23 mouse cellular contexts compared by ENCODE assay signal in the genomic region with DNA sequence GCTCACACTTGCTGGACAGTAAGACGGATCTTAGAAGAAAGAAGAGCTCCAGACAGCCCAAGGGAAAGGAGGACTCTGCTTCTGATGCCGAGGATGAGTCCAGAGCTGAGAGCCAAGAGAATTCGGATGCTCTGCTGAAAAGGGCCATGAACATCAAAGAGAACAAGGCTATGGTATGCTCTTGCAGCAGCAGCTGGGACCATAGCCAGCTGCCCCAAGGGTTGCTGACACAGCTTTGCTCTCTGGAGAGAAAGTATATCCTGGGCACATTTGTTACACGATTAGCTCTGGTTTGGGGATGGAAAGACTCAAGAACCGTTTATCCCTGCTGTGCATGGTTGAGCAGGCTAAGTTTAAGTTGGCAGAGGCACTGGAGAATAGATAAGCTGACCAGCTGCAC.
DNase-seq lines count a peak whose midpoint lies in the region; ATAC-seq and TF ChIP-seq lines count a peak whose summit lies in the region.
"Had no signal": no experiment of that assay in that cellular context is flagged by ENCODE, and none has a peak within 500 bp of the region (broad histone marks: within the 10 kb centered on the region; RNA-seq: fewer than 3 reads in every experiment).

No protein-coding gene starts in this region.

- no peak overlapping the region for H3K4me3 ChIP-seq in midbrain, postnatal 0 days (ENCODE audit: low read depth, low read length)
- no peak overlapping the region for H3K4me3 ChIP-seq in midbrain, embryonic 10.5 days
- H3K4me3 ChIP-seq: gastrocnemius, adult 2 months; heart, embryonic 10.5 days; hindbrain, embryonic 15.5 days; intestine, embryonic 15.5 days; layer of hippocampus, adult 2 months had no signal

- no peaks in the 10 kb centered on the region for H3K4me1 ChIP-seq in midbrain, postnatal 0 days (ENCODE audit: insufficient read depth, low read length)
- H3K4me1 ChIP-seq in midbrain, embryonic 10.5 days = no peaks in the 10 kb centered on the region
- H3K4me1 ChIP-seq: heart, embryonic 10.5 days; hindbrain, embryonic 15.5 days; intestine, embryonic 15.5 days had no signal

- H3K27ac ChIP-seq in midbrain, postnatal 0 days (ENCODE audit: low read depth, low read length) = no peak overlapping the region
- no peak overlapping the region for H3K27ac ChIP-seq in midbrain, embryonic 10.5 days (replicated peaks)
- H3K27ac ChIP-seq: gastrocnemius, adult 2 months; heart, embryonic 10.5 days; hindbrain, embryonic 15.5 days; intestine, embryonic 15.5 days; layer of hippocampus, adult 2 months; stomach, postnatal 0 days had no signal

- H3K9me3 ChIP-seq in midbrain, postnatal 0 days (ENCODE audit: low read length) = no peaks in the 10 kb centered on the region
- peaks cover 16% of the 10 kb centered on the region for H3K9me3 ChIP-seq in midbrain, embryonic 10.5 days (replicated peaks)
- H3K9me3 ChIP-seq: heart, embryonic 10.5 days; hindbrain, embryonic 15.5 days; intestine, embryonic 15.5 days had no signal

- ATAC-seq in midbrain, postnatal 0 days (ENCODE audit: low FRiP score) = no peak
- no peak for ATAC-seq in megakaryocyte-erythroid progenitor cell, adult 5-6 weeks (replicated peaks; ENCODE audit: low FRiP score, low TSS enrichment, poor library complexity, severe bottlenecking)
- ATAC-seq: forebrain, embryonic 14.5 days; intestine, embryonic 15.5 days had no signal

- H3K4me2 ChIP-seq in midbrain, postnatal 0 days (ENCODE audit: low read depth, low read length, poor library complexity, severe bottlenecking) = no peak overlapping the region
- H3K4me2 ChIP-seq: hindbrain, embryonic 15.5 days; intestine, embryonic 15.5 days had no signal

- no peak overlapping the region for H3K9ac ChIP-seq in midbrain, postnatal 0 days (replicated peaks; ENCODE audit: low read length, poor library complexity, severe bottlenecking)
- H3K9ac ChIP-seq: hindbrain, embryonic 15.5 days; intestine, embryonic 15.5 days had no signal

- TF ChIP-seq CTCF in midbrain, postnatal 0 days (IDR thresholded peaks at IDR 0.05) = no peak

- no peaks in the 10 kb centered on the region for H3K27me3 ChIP-seq in midbrain, postnatal 0 days (ENCODE audit: insufficient read depth, low read length)
- no peaks in the 10 kb centered on the region for H3K27me3 ChIP-seq in midbrain, embryonic 10.5 days (ENCODE audit: low read depth, poor library complexity, severe bottlenecking)
- H3K27me3 ChIP-seq: hindbrain, embryonic 15.5 days; intestine, embryonic 15.5 days had no signal

- peak; percentile 11 for DNase-seq in kidney, postnatal 10 days
- DNase-seq in kidney, adult 9 months = no peak
- peak; percentile 24 for DNase-seq in midbrain, postnatal 0 days (ENCODE audit: low spot score)
- no peak for DNase-seq in midbrain, embryonic 10.5 days (ENCODE audit: low spot score)
- peak; percentile 15 for DNase-seq in adipocyte (ENCODE audit: low spot score)
- no peak for DNase-seq in liver
- DNase-seq: adrenal gland, adult 8-10 months; cerebellum, adult 11 months; cerebellum, adult 9-11 months; gastrocnemius, adult 2 months; heart, postnatal 4 days; kidney, adult 8-10 months; kidney, postnatal 25 days; right cerebral cortex, postnatal 14 days; thymus, adult 2 months; thymus, postnatal 4 days had no signal

- H3K36me3 ChIP-seq in midbrain, postnatal 0 days (ENCODE audit: insufficient read depth, low read length) = no peaks in the 10 kb centered on the region
- peaks cover 99% of the 10 kb centered on the region for H3K36me3 ChIP-seq in midbrain, embryonic 10.5 days
- H3K36me3 ChIP-seq: hindbrain, embryonic 15.5 days had no signal

- 66% methylated on average over 5 of the region's 5 CpGs for WGBS in midbrain, postnatal 0 days
- 84% methylated on average over 5 of the region's 5 CpGs for WGBS in midbrain, embryonic 10.5 days

Comparison
In these comparisons a context has a peak if more than half of its experiments do, and no peak if none do; other contexts are left out.
1. DNase-seq: peak in kidney, postnatal 10 days (single experiment), midbrain, postnatal 0 days (single experiment) and adipocyte (single experiment); none in kidney, adult 9 months (single experiment), midbrain, embryonic 10.5 days (single experiment) and liver (single experiment).